Mouse (Mus musculus): ENCODE data around the gene AA986860. TPM values are rescaled to one million over a fixed set of nuclear protein-coding genes. Genes with fewer than 3 reads are reported as not detected.
A peak's percentile ranks its signal among the peaks of the same experiment; 100 is the strongest.

AA986860 gene
- polyA plus RNA-seq, 1 experiment from 2014 or later: 62.2 TPM

- ATAC-seq: peak; percentile 52
- no peak overlapping the region for H3K9ac ChIP-seq
- H3K9me3 ChIP-seq: no peaks in the 10 kb centered on the region
- H3K4me1 ChIP-seq (replicated peaks): peaks cover 21% of the 10 kb centered on the region; the same call in 1 of the 2 replicates
- no peak overlapping the region for H3K4me3 ChIP-seq (replicated peaks)
- H3K27ac ChIP-seq: peak overlapping the region; percentile 55
- H3K4me2 ChIP-seq (replicated peaks): 0 out of 2 replicates have a peak overlapping the region, but pooled peaks have one; percentile 18
- 44% methylated on average over 3 of the region's 3 CpGs for WGBS
- no peaks in the 10 kb centered on the region for H3K27me3 ChIP-seq (replicated peaks)
- H3K36me3 ChIP-seq: no peaks in the 10 kb centered on the region
Observed at GRCm38 (mm10) chr1:130738551-130739106, 6.9 kb downstream of the AA986860 start.

GRCm38 (mm10) chr1:130739636-130740035, 7.9 kb downstream of the AA986860 start:
- 52% methylated on average over 3 of the region's 3 CpGs for WGBS
- peaks cover 21% of the 10 kb centered on the region; the same call in 1 of the 2 replicates for H3K4me1 ChIP-seq (replicated peaks)
- H3K9ac ChIP-seq: no peak overlapping the region
- H3K36me3 ChIP-seq: no peaks in the 10 kb centered on the region
- 0 out of 2 replicates have a peak overlapping the region, but pooled peaks have one; percentile 9 for H3K4me2 ChIP-seq (replicated peaks)
- 0 out of 2 replicates have a peak overlapping the region, but pooled peaks have one; percentile 22 for H3K27ac ChIP-seq
- no peak overlapping the region for H3K4me3 ChIP-seq (replicated peaks)
- ATAC-seq: no peak
- no peaks in the 10 kb centered on the region for H3K27me3 ChIP-seq (replicated peaks)
- H3K9me3 ChIP-seq: no peaks in the 10 kb centered on the region

- H3K36me3 ChIP-seq: no peaks in the 10 kb centered on the region
- WGBS: 45% methylated on average over 4 of the region's 4 CpGs
- peaks cover 21% of the 10 kb centered on the region; the same call in 1 of the 2 replicates for H3K4me1 ChIP-seq (replicated peaks)
- H3K27me3 ChIP-seq (replicated peaks): no peaks in the 10 kb centered on the region
- no peak overlapping the region for H3K27ac ChIP-seq
- H3K4me2 ChIP-seq (replicated peaks): no peak overlapping the region
- H3K9ac ChIP-seq: no peak overlapping the region
- ATAC-seq: no peak
- no peaks in the 10 kb centered on the region for H3K9me3 ChIP-seq
- H3K4me3 ChIP-seq (replicated peaks): no peak overlapping the region
Observed at GRCm38 (mm10) chr1:130740227-130740648, 8.5 kb downstream of the AA986860 start.

GRCm38 (mm10) chr1:130740781-130741720, 9.3 kb downstream of the AA986860 start:
- Histone ChIP-seq H3K9me3 (no peaks in the 10 kb centered on the region), H3K4me3 (replicated peaks) (no peak overlapping the region), H3K36me3 (no peaks in the 10 kb centered on the region), H3K4me2 (replicated peaks) (no peak overlapping the region), H3K4me1 (replicated peaks) (peaks cover 21% of the 10 kb centered on the region; the same call in 1 of the 2 replicates), H3K27me3 (replicated peaks) (no peaks in the 10 kb centered on the region), H3K9ac (no peak overlapping the region), H3K27ac (peak overlapping the region; percentile 20)
- WGBS: 48% methylated on average over 15 of the region's 15 CpGs
- ATAC-seq: peak; percentile 54; the same call in 1 of the 2 replicates

- 81% methylated on average over 7 of the region's 7 CpGs for WGBS
- no peak overlapping the region for H3K9ac ChIP-seq
Observed at GRCm38 (mm10) chr1:130742201-130742600, 10.4 kb downstream of the AA986860 start.

GRCm38 (mm10) chr1:130743775-130744174, 12.0 kb downstream of the AA986860 start:
- Histone ChIP-seq H3K27me3 (replicated peaks) (no peaks in the 10 kb centered on the region), H3K27ac (peak overlapping the region; percentile 1; the same call in 1 of the 2 replicates), H3K4me1 (replicated peaks) (peaks cover 16% of the 10 kb centered on the region; the same call in 1 of the 2 replicates), H3K4me2 (replicated peaks) (no peak overlapping the region), H3K9me3 (no peaks in the 10 kb centered on the region), H3K4me3 (replicated peaks) (no peak overlapping the region), H3K9ac (no peak overlapping the region), H3K36me3 (no peaks in the 10 kb centered on the region)
- WGBS: 59% methylated on average over 1 of the region's 1 CpGs
- 0 out of 2 replicates have a peak, but pooled peaks have one; percentile 21 for ATAC-seq

More at GRCm38 (mm10) chr1:130742201-130742600, 10.4 kb downstream of the AA986860 start:
- H3K36me3 ChIP-seq: no peaks in the 10 kb centered on the region
- no peaks in the 10 kb centered on the region for H3K9me3 ChIP-seq
- no peak for ATAC-seq
- H3K4me3 ChIP-seq (replicated peaks): no peak overlapping the region
- no peaks in the 10 kb centered on the region for H3K27me3 ChIP-seq (replicated peaks)
- H3K27ac ChIP-seq: no peak overlapping the region
- H3K4me1 ChIP-seq (replicated peaks): peaks cover 21% of the 10 kb centered on the region; the same call in 1 of the 2 replicates
- no peak overlapping the region for H3K4me2 ChIP-seq (replicated peaks)

- ATAC-seq: peak; percentile 26; the same call in 1 of the 2 replicates
- Histone ChIP-seq H3K27ac (no peak overlapping the region), H3K4me1 (replicated peaks) (peaks cover 16% of the 10 kb centered on the region; the same call in 1 of the 2 replicates), H3K4me3 (replicated peaks) (no peak overlapping the region), H3K4me2 (replicated peaks) (no peak overlapping the region), H3K36me3 (no peaks in the 10 kb centered on the region), H3K9me3 (no peaks in the 10 kb centered on the region), H3K27me3 (replicated peaks) (no peaks in the 10 kb centered on the region), H3K9ac (no peak overlapping the region)
- 65% methylated on average over 2 of the region's 2 CpGs for whole genome bisulfite sequencing
Observed at GRCm38 (mm10) chr1:130744217-130744616, 12.4 kb downstream of the AA986860 start.

GRCm38 (mm10) chr1:130744961-130745360, 13.2 kb downstream of the AA986860 start:
- H3K27me3 ChIP-seq (replicated peaks): no peaks in the 10 kb centered on the region
- H3K9me3 ChIP-seq: no peaks in the 10 kb centered on the region
- H3K4me2 ChIP-seq (replicated peaks): no peak overlapping the region
- H3K9ac ChIP-seq: no peak overlapping the region
- ATAC-seq: no peak
- H3K36me3 ChIP-seq: no peaks in the 10 kb centered on the region
- no peak overlapping the region for H3K27ac ChIP-seq
- H3K4me3 ChIP-seq (replicated peaks): no peak overlapping the region
- 87% methylated on average over 5 of the region's 5 CpGs for WGBS
- peaks cover 16% of the 10 kb centered on the region; the same call in 1 of the 2 replicates for H3K4me1 ChIP-seq (replicated peaks)

- peak; percentile 42; the same call in 1 of the 2 replicates for ATAC-seq
- 99% methylated on average over 3 of the region's 3 CpGs for WGBS
- H3K27me3 ChIP-seq (replicated peaks): no peaks in the 10 kb centered on the region
- H3K9me3 ChIP-seq: no peaks in the 10 kb centered on the region
- no peak overlapping the region for H3K4me2 ChIP-seq (replicated peaks)
- H3K4me1 ChIP-seq (replicated peaks): peaks cover 10% of the 10 kb centered on the region; the same call in 1 of the 2 replicates
- H3K27ac ChIP-seq: no peak overlapping the region
- no peak overlapping the region for H3K9ac ChIP-seq
- no peaks in the 10 kb centered on the region for H3K36me3 ChIP-seq
- no peak overlapping the region for H3K4me3 ChIP-seq (replicated peaks)
Observed at GRCm38 (mm10) chr1:130745591-130745990, 13.8 kb downstream of the AA986860 start.

- H3K36me3 ChIP-seq: no peaks in the 10 kb centered on the region
- ATAC-seq: no peak
- no peak overlapping the region for H3K27ac ChIP-seq
- H3K9ac ChIP-seq: no peak overlapping the region
- H3K4me1 ChIP-seq (replicated peaks): no peaks in the 10 kb centered on the region; the same call in 1 of the 2 replicates
- WGBS: 75% methylated on average over 3 of the region's 3 CpGs
- no peak overlapping the region for H3K4me3 ChIP-seq (replicated peaks)
- no peaks in the 10 kb centered on the region for H3K9me3 ChIP-seq
- no peaks in the 10 kb centered on the region for H3K27me3 ChIP-seq (replicated peaks)
- H3K4me2 ChIP-seq (replicated peaks): no peak overlapping the region
Observed at GRCm38 (mm10) chr1:130746819-130747218, 15.0 kb downstream of the AA986860 start.

GRCm38 (mm10) chr1:130759689-130760088, 27.9 kb downstream of the AA986860 start:
- ATAC-seq: no peak
- WGBS: 47% methylated on average over 9 of the region's 9 CpGs

GRCm38 (mm10) chr1:130761597-130761996, 29.8 kb downstream of the AA986860 start:
- no peaks in the 10 kb centered on the region for H3K27me3 ChIP-seq (replicated peaks)
- WGBS: 59% methylated on average over 1 of the region's 1 CpGs
- no peak for ATAC-seq
- H3K27ac ChIP-seq: no peak overlapping the region
- H3K4me1 ChIP-seq (replicated peaks): 0 out of 2 replicates have a peak, but pooled peaks cover 3% of the 10 kb centered on the region
- no peaks in the 10 kb centered on the region for H3K36me3 ChIP-seq
- H3K4me3 ChIP-seq (replicated peaks): no peak overlapping the region
- no peaks in the 10 kb centered on the region for H3K9me3 ChIP-seq
- H3K9ac ChIP-seq: no peak overlapping the region
- H3K4me2 ChIP-seq (replicated peaks): no peak overlapping the region

More at GRCm38 (mm10) chr1:130759689-130760088, 27.9 kb downstream of the AA986860 start:
- H3K36me3 ChIP-seq: no peaks in the 10 kb centered on the region
- H3K27me3 ChIP-seq (replicated peaks): no peaks in the 10 kb centered on the region
- 0 out of 2 replicates have a peak, but pooled peaks cover 3% of the 10 kb centered on the region for H3K4me1 ChIP-seq (replicated peaks)
- no peak overlapping the region for H3K9ac ChIP-seq
- H3K27ac ChIP-seq: no peak overlapping the region
- H3K9me3 ChIP-seq: no peaks in the 10 kb centered on the region
- H3K4me3 ChIP-seq (replicated peaks): no peak overlapping the region
- H3K4me2 ChIP-seq (replicated peaks): no peak overlapping the region

All from intestine, embryonic 15.5 days (tissue).